Mouse (Mus musculus) spleen, postnatal 4 days (tissue): ENCODE results near the gene Slirp.
"Not testable (repeated sequence)": the region's sequence is repeated elsewhere in the genome, so short reads cannot be mapped to it uniquely, and the experiment has no call there.

Experiments
- DNase-seq, 2 experiments: peaks; one replicate each; pipeline ENCODE4 v3.0.0; 2022; ENCODE audit warnings: low spot score in 2 of 2

The Slirp gene

GRCm38 (mm10) chr12:87428885-87429284, 14.8 kb upstream of the Slirp start:
- no peak for DNase-seq

- no peak for DNase-seq
These were observed 1.2 kb upstream of the Slirp start for GRCm38 (mm10) chr12:87442177-87443114.

- no peak for DNase-seq
These were observed 489 bp upstream of the Slirp start for GRCm38 (mm10) chr12:87443115-87443699.

- DNase-seq, result no peak
These were observed 515 bp downstream of the Slirp start for GRCm38 (mm10) chr12:87444211-87444610.

- DNase-seq, result no peak
These were observed 5.8 kb downstream of the Slirp start for GRCm38 (mm10) chr12:87449456-87449855.

- DNase-seq, result no peak
These were observed 21.1 kb downstream of the Slirp start for GRCm38 (mm10) chr12:87464678-87465297.

GRCm38 (mm10) chr12:87470263-87471136, 26.8 kb downstream of the Slirp start:
- no peak for DNase-seq

- no peak for DNase-seq
These were observed 27.8 kb downstream of the Slirp start for GRCm38 (mm10) chr12:87471421-87471963.

GRCm38 (mm10) chr12:87471964-87472786, 28.5 kb downstream of the Slirp start, which contains the start of gene Snw1:
Gene Snw1, minus strand, starts transcription at chr12:87472274.
- peak; percentile 88 to 95 for DNase-seq

- no peak for DNase-seq
These were observed 31.1 kb downstream of the Slirp start for GRCm38 (mm10) chr12:87474756-87475155.

- not testable (repeated sequence) for DNase-seq
These were observed 38.8 kb downstream of the Slirp start for GRCm38 (mm10) chr12:87482482-87482881.

- DNase-seq, result not testable (repeated sequence)
These were observed 45.0 kb downstream of the Slirp start for GRCm38 (mm10) chr12:87488683-87489082.

GRCm38 (mm10) chr12:87494421-87494820, 50.7 kb downstream of the Slirp start, which contains the start of gene Gm5788:
Gene Gm5788, plus strand, starts transcription at chr12:87494721.
- DNase-seq, result not testable (repeated sequence)
